Mouse (Mus musculus) cerebellum, adult 2 months (tissue): ENCODE measurements around the gene Oas1g.
"Not testable (repeated sequence)": the region's sequence is repeated elsewhere in the genome, so short reads cannot be mapped to it uniquely, and the experiment has no call there.

Experiments used
- CTCF ChIP-seq: fragments of 200-500 bp; IDR thresholded peaks from 2 replicates; pipeline ENCODE4 v1.5.1; 2011; ENCODE audit warnings: low read depth, mild to moderate bottlenecking, control low read depth, low read length, moderate library complexity, borderline replicate concordance; ENCODE audit not compliant: insufficient read depth
- POLR2A ChIP-seq: fragments of 200-500 bp; IDR thresholded peaks from 2 replicates; pipeline ENCODE4 v1.6.1; 2011; ENCODE audit warnings: low read length, control low read depth, borderline replicate concordance; ENCODE audit not compliant: insufficient read depth

GRCm38 (mm10) chr5:120891566-120892242 lies 4.3 kb upstream of the Oas1g start:
- not testable (repeated sequence) for TF ChIP-seq POLR2A, CTCF
